Mouse (Mus musculus): ENCODE measurements at regions not wholly inside any gene's neighbourhood (a gene's known extent, or its start where the extent isn't known, plus 50 kb on each side); places are given as distances from the start of the nearest gene placed in this dataset.
A peak's percentile ranks its signal among the peaks of the same experiment; 100 is the strongest.

GRCm38 (mm10) chr13:96188618-96189017 lies 56.2 kb upstream of the Sv2c start:
- H3K27ac ChIP-seq, result no peak overlapping the region; the same call in 1 of the 2 replicates

More at GRCm38 (mm10) chr13:96188618-96189017, 56.2 kb upstream of the Sv2c start:
- 0 out of 2 replicates have a peak, but pooled peaks have one; percentile 45 for ATAC-seq
- peaks cover 4% of the 10 kb centered on the region; the same call in 1 of the 2 replicates for H3K9me3 ChIP-seq
- H3K4me3 ChIP-seq (replicated peaks), result no peak overlapping the region
- no peaks in the 10 kb centered on the region for H3K36me3 ChIP-seq
- 8% methylated on average over 4 of the region's 4 CpGs for WGBS
- peaks cover 12% of the 10 kb centered on the region; the same call in 1 of the 2 replicates for H3K4me1 ChIP-seq (replicated peaks)
- H3K9ac ChIP-seq (replicated peaks), result no peak overlapping the region
- no peak overlapping the region for H3K4me2 ChIP-seq (replicated peaks)
- no peaks in the 10 kb centered on the region for H3K27me3 ChIP-seq
